Mouse (Mus musculus) kidney, postnatal 0 days (tissue): ENCODE measurements at regions not wholly inside any gene's neighbourhood (a gene's known extent, or its start where the extent isn't known, plus 50 kb on each side); places are given as distances from the start of the nearest gene placed in this dataset.

Experiments used
- ATAC-seq: fragments of 200-750 bp; cut with Nextera tagmentation; replicated peaks from 2 replicates; pipeline ENCODE4 v1.8.0; 2017; ENCODE audit warnings: low read depth, moderate number of reproducible peaks, moderate TSS enrichment, moderate library complexity; ENCODE audit not compliant: low FRiP score
- DNase-seq: peaks from one replicate; pipeline ENCODE4 v3.0.0-alpha.2; 2016; ENCODE audit warnings: low spot score
- H3K27ac ChIP-seq: fragments of 300-500 bp; sonication (generic); 2 replicates; pipeline ENCODE4 v1.5.1; 2014; ENCODE audit warnings: mild to moderate bottlenecking
- H3K27me3 ChIP-seq: fragments of 300-500 bp; sonication (generic); 2 replicates; pipeline ENCODE4 v1.6.1; 2014; ENCODE audit warnings: low read length, mixed read lengths; ENCODE audit not compliant: insufficient read depth
- H3K36me3 ChIP-seq: fragments of 300-500 bp; sonication (generic); 2 replicates; pipeline ENCODE4 v1.6.1; 2014; ENCODE audit warnings: low read length, mixed read lengths; ENCODE audit not compliant: insufficient read depth
- H3K4me1 ChIP-seq: fragments of 300-500 bp; sonication (generic); replicated peaks from 2 replicates; pipeline ENCODE4 v1.6.1; 2014; ENCODE audit warnings: antibody characterized with exemption, low read length, mixed read lengths; ENCODE audit not compliant: insufficient read depth
- H3K4me2 ChIP-seq: fragments of 300-500 bp; sonication (generic); 2 replicates; pipeline ENCODE4 v1.6.1; 2014; ENCODE audit warnings: mild to moderate bottlenecking, low read length, moderate library complexity, mixed read lengths
- H3K4me3 ChIP-seq: fragments of 300-500 bp; sonication (generic); replicated peaks from 2 replicates; pipeline ENCODE4 v1.5.1; 2014; ENCODE audit warnings: low read depth, low read length
- H3K9ac ChIP-seq: fragments of 300-500 bp; sonication (generic); 2 replicates; pipeline ENCODE4 v1.6.1; 2014; ENCODE audit warnings: low read depth, low read length
- H3K9me3 ChIP-seq: fragments of 300-500 bp; sonication (generic); replicated peaks from 2 replicates; pipeline ENCODE4 v1.6.1; 2016; ENCODE audit warnings: low read length, inconsistent platforms, mixed read lengths
- CTCF ChIP-seq: IDR thresholded peaks from 2 replicates; pipeline ENCODE4 v1.5.1; 2016; ENCODE audit warnings: antibody characterized with exemption, low read depth, mild to moderate bottlenecking, moderate library complexity
- WGBS: fragments of 180-500 bp; shearing (Covaris S2); extraction: QIAGEN DNeasy Blood & Tissue Kit; methylation state at CpG from one replicate; pipeline ENCODE4 v1.1.7; 2014; 5-methylcytosine and 5-hydroxymethylcytosine counted together

DNA sequence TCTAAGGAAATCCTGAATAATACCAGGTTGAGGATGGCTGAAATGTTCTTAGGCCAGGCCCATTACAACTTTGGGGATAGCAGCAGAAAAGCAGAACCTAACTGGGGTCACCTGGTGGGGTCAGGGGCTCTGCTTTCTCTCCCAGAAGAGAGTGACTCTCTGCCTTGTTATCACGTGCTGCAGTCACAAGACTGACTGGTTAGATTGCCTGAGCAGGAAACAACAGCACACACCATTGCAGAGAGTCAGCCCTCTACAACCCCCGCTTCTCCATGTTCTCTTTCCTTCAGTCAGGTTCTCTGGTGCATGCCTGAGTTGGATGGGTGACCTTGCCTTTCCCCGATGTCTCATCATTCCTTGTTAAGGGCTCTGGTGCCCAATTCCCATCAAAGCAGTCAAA lies 91.2 kb upstream of the Hsd17b12 start:
- Histone ChIP-seq H3K4me2 (no peak overlapping the region), H3K27me3 (peaks cover 38% of the 10 kb centered on the region), H3K4me3 (no peak overlapping the region), H3K36me3 (no peaks in the 10 kb centered on the region), H3K27ac (no peak overlapping the region), H3K4me1 (no peaks in the 10 kb centered on the region), H3K9ac (no peak overlapping the region), H3K9me3 (no peaks in the 10 kb centered on the region)
- 49% methylated on average over 3 of the region's 3 CpGs for WGBS
- DNase-seq (no peak), ATAC-seq (no peak)
- TF ChIP-seq CTCF: no peak

GRCm38 (mm10) chr2:94246851-94247471 lies 89.2 kb upstream of the Hsd17b12 start:
- DNase-seq (no peak), ATAC-seq (no peak)
- Histone ChIP-seq H3K27me3 (peaks cover 56% of the 10 kb centered on the region), H3K4me2 (peak overlapping the region; percentile 18; the same call in 1 of the 2 replicates), H3K36me3 (no peaks in the 10 kb centered on the region), H3K4me1 (no peaks in the 10 kb centered on the region), H3K9me3 (no peaks in the 10 kb centered on the region), H3K4me3 (no peak overlapping the region), H3K27ac (no peak overlapping the region), H3K9ac (no peak overlapping the region)
- TF ChIP-seq CTCF: no peak
- under 1% methylated on average over 30 of the region's 30 CpGs for WGBS

GRCm38 (mm10) chr2:94246180-94246611 lies 88.4 kb upstream of the Hsd17b12 start:
- Histone ChIP-seq H3K4me1 (peaks cover 6% of the 10 kb centered on the region; the same call in 1 of the 2 replicates), H3K27ac (no peak overlapping the region), H3K9ac (no peak overlapping the region), H3K27me3 (peaks cover 64% of the 10 kb centered on the region), H3K4me3 (no peak overlapping the region), H3K9me3 (no peaks in the 10 kb centered on the region), H3K4me2 (no peak overlapping the region), H3K36me3 (no peaks in the 10 kb centered on the region)
- TF ChIP-seq CTCF: no peak
- ATAC-seq (no peak), DNase-seq (no peak)
- WGBS: 40% methylated on average over 9 of the region's 9 CpGs

DNA sequence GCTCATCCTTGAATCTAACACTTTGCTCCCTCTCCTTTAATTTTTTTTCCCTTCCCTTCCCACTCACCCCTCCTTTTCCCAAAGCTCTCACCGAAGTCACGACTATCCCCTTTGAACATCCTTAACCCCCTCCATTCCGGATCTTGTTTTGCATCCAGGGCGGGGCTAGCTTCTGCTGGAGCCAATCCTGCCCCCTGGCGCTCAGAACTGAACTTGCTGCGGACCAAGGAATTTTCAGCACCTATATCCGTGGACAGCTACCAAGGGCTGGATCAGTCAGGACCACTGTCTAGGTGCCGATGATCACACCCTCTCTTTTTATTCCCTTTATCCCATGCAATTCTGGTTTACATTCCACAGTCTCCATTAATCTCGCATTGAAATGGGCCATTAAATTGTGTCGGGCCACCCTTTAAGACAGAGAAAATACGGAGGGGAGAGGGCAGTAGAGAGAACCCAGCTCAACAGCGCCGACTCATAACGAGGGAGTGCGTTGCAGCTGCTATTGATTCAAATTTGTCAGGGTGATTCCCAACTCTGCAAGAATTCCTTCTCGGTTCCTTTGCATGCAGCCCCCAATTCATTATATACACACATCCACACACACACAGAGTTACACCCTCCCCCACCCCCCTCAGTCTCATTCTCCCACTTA lies 87.7 kb upstream of the Hsd17b12 start:
- peak; percentile 86 for TF ChIP-seq CTCF
- WGBS: 1% methylated on average over 16 of the region's 16 CpGs
- ATAC-seq: peak; percentile 79

GRCm38 (mm10) chr2:94244140-94244539 lies 86.4 kb upstream of the Hsd17b12 start:
- Histone ChIP-seq H3K4me1 (peaks cover 9% of the 10 kb centered on the region; the same call in 1 of the 2 replicates), H3K36me3 (no peaks in the 10 kb centered on the region), H3K27ac (no peak overlapping the region), H3K27me3 (peaks cover 79% of the 10 kb centered on the region), H3K4me2 (no peak overlapping the region), H3K9me3 (no peaks in the 10 kb centered on the region), H3K4me3 (no peak overlapping the region), H3K9ac (no peak overlapping the region)
- DNase-seq (no peak), ATAC-seq (no peak)
- 0% methylated on average over 9 of the region's 9 CpGs for WGBS
- TF ChIP-seq CTCF: no peak

More for the DNA sequence above, 87.7 kb upstream of the Hsd17b12 start:
- Histone ChIP-seq H3K27ac (no peak overlapping the region), H3K4me2 (no peak overlapping the region), H3K4me1 (peaks cover 9% of the 10 kb centered on the region; the same call in 1 of the 2 replicates), H3K27me3 (peaks cover 67% of the 10 kb centered on the region), H3K9me3 (no peaks in the 10 kb centered on the region), H3K36me3 (no peaks in the 10 kb centered on the region), H3K9ac (no peak overlapping the region), H3K4me3 (no peak overlapping the region)
- peak; percentile 93 for DNase-seq

DNA sequence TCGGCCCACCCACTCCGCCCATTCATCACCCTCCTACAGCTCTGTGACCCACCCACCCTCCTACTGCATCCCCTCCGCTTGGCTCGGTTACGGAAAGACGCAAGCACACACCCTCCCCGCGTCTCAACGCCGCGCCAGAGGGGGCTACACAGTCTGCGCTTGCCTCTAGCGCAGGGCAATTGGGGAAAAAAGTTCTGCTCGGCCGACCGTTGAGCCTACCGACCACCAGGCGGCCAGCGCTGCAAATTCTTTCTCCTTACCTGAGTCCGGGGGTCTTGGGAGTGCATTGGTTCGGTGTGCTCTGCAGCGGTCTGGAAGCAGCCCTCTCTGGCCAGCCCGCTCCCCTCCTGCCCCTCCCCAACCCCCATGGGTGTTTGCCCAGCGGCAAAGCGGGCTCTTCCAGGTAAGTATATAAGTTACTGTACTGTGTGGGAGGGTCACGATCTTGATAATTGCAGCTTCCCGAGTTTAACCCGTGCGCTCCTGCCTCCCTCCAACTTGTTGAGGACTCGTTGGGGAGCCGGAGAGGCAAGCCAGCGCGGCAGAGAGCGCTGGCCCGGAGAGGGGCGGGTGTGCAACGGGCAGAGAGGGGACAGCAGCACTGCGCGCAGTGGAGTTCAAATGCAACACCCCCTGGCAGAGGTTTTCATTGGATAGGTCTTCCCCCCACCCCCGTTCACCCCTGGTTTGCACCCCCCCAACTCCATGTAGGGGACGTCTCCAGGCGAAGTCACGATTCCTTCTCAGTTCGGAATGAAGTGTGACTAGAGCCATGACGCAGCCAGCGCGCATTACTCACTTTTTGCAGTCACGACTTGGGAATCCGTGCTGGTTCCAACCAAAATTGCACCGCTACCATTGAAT lies 85.5 kb upstream of the Hsd17b12 start:
- DNase-seq (no peak), ATAC-seq (no peak)
- H3K27ac ChIP-seq: no peak overlapping the region
- no peak overlapping the region for H3K4me3 ChIP-seq
- H3K36me3 ChIP-seq: no peaks in the 10 kb centered on the region
- no peaks in the 10 kb centered on the region for H3K9me3 ChIP-seq
- 0 out of 2 replicates have a peak, but pooled peaks have one; percentile 5 for TF ChIP-seq CTCF
- H3K27me3 ChIP-seq: peaks cover 86% of the 10 kb centered on the region
- H3K4me2 ChIP-seq: no peak overlapping the region
- peaks cover 9% of the 10 kb centered on the region; the same call in 1 of the 2 replicates for H3K4me1 ChIP-seq
- WGBS: 1% methylated on average over 50 of the region's 50 CpGs
- no peak overlapping the region for H3K9ac ChIP-seq
